Mouse (Mus musculus): ENCODE results near the gene Nucks1.

DNA sequence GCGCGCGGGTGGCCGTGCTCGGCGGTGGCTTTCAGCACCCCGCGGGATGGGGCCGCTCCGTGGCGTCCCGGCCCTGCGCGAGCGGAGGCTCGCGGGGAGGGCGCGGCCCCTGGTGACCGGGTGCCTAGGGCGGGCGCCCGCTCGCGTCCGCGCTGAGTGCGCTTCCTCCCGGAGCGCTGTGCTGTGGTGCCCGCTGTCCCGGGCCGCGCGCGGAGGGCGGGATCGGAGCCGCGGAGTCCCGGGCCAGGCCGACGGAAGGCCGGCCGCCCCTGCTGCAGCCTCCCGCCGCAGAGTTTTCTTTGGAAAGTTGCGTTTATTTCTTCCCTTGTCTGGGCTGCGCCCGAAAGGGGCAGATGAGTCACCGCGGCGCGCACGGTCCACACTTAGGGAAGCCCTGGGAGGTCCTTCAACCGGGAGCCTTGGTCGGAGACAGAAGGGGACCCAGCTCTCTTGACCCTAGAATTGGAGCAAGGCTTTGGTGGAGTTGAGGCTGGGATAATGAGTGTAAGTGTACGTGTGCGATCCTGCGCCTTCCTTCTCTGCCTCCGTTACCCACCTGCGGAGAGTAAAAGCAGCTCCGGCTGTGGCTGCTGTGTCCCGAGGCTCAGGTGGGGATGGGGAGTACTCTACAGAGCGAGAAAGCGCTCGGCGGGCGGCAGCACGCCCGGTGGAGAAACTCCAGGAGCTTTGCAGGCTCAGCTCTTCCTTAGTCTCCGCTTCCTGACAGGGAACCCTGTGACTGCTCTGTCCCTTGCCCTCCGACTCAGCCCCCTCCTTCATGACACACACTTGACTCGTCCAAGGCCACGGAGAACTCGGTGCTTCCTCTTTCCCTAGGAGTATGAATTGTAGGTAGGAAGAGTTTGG lies 53.0 kb downstream of the Nucks1 start:
- TF ChIP-seq CTCF (IDR thresholded peaks at IDR 0.05; ENCODE audit: extremely low read depth, insufficient read length, insufficient replicate concordance, low read depth, low read length) = no peak
- no peak for TF ChIP-seq POLR2A (IDR thresholded peaks at IDR 0.05; ENCODE audit: low read depth, low read length)
